In genomic region chr11:62537089-62537488, GRCm38 (mm10) we compare ENCODE assay signal across 12 mouse cellular contexts. TPM values are rescaled to one million over a fixed set of nuclear protein-coding genes. Genes with fewer than 3 reads are reported as not detected.
DNase-seq lines count a peak whose midpoint lies in the region; ATAC-seq and TF ChIP-seq lines count a peak whose summit lies in the region.
"Had no signal": no experiment of that assay in that cellular context is flagged by ENCODE, and none has a peak within 500 bp of the region (broad histone marks: within the 10 kb centered on the region; RNA-seq: fewer than 3 reads in every experiment).

No protein-coding gene starts in this region.

- peaks cover 30% of the 10 kb centered on the region for H3K27me3 ChIP-seq in heart, embryonic 13.5 days (replicated peaks)
- H3K27me3 ChIP-seq in heart, adult 2 months (ENCODE audit: control insufficient read depth, insufficient read depth, low read length): no peaks in the 10 kb centered on the region
- peaks cover 29% of the 10 kb centered on the region for H3K27me3 ChIP-seq in CH12.LX (replicated peaks)
- no peaks in the 10 kb centered on the region for H3K27me3 ChIP-seq in forebrain, embryonic 15.5 days
- peaks cover 5% of the 10 kb centered on the region; the same call in 1 of the 2 replicates for H3K27me3 ChIP-seq in midbrain, embryonic 12.5 days

- no peaks in the 10 kb centered on the region for H3K9me3 ChIP-seq in heart, embryonic 13.5 days
- H3K9me3 ChIP-seq in CH12.LX (replicated peaks; ENCODE audit: low read length): no peaks in the 10 kb centered on the region
- H3K9me3 ChIP-seq in forebrain, embryonic 15.5 days: no peaks in the 10 kb centered on the region
- no peaks in the 10 kb centered on the region for H3K9me3 ChIP-seq in midbrain, embryonic 12.5 days

- 0 out of 2 replicates have a peak, but pooled peaks cover 1% of the 10 kb centered on the region for H3K36me3 ChIP-seq in heart, embryonic 13.5 days
- no peaks in the 10 kb centered on the region for H3K36me3 ChIP-seq in heart, adult 2 months (ENCODE audit: control insufficient read depth, insufficient read depth, low read length)
- peaks cover 11 to 12% of the 10 kb centered on the region in 2 experiments for H3K36me3 ChIP-seq in CH12.LX (replicated peaks in 1 of 2; ENCODE audit: control insufficient read depth in 1 of 2, insufficient read depth in 1 of 2, low read length in 1 of 2)
- H3K36me3 ChIP-seq in forebrain, embryonic 15.5 days: peaks cover 23% of the 10 kb centered on the region; the same call in 1 of the 2 replicates
- H3K36me3 ChIP-seq in midbrain, embryonic 12.5 days: peaks cover 24% of the 10 kb centered on the region

- no peak for ATAC-seq in heart, embryonic 13.5 days (ENCODE audit: extremely low read depth, insufficient number of reproducible peaks, low FRiP score, low TSS enrichment)
- no peak for ATAC-seq in forebrain, embryonic 15.5 days (replicated peaks)
- no peak for ATAC-seq in midbrain, embryonic 12.5 days (ENCODE audit: low FRiP score, low read depth)

- TF ChIP-seq POLR2A in heart, adult 2 months (IDR thresholded peaks at IDR 0.05; ENCODE audit: insufficient read depth, low read depth, low read length): no peak
- no peak for TF ChIP-seq POLR2A in CH12.LX (IDR thresholded peaks at IDR 0.05; ENCODE audit: low read depth, low read length)

- peak overlapping the region; percentile 83 for H3K4me2 ChIP-seq in heart, embryonic 13.5 days
- H3K4me2 ChIP-seq in CH12.LX (ENCODE audit: insufficient read depth, low read depth, poor library complexity, severe bottlenecking): peak overlapping the region; percentile 98
- H3K4me2 ChIP-seq in forebrain, embryonic 15.5 days (replicated peaks): peak overlapping the region; percentile 81
- H3K4me2 ChIP-seq in midbrain, embryonic 12.5 days (replicated peaks): peak overlapping the region; percentile 81

- intact Hi-C loops in heart, adult 2 months (cut with DNase I): loop anchor here (5.0 kb wide), 1 partner anchor 40 kb away; no protein-coding TSS in a partner anchor

- in situ Hi-C loops in CH12.LX (cut with MboI; ENCODE audit: low pct_ligation_motif_present, low pct_unique_long_range_greater_than_20kb, low sequenced_read_pairs): no loop called here

- H3K27ac ChIP-seq in heart, embryonic 13.5 days (replicated peaks): no peak overlapping the region
- no peak overlapping the region for H3K27ac ChIP-seq in heart, adult 2 months
- H3K27ac ChIP-seq in CH12.LX (ENCODE audit: insufficient read depth, low read depth): no peak overlapping the region
- H3K27ac ChIP-seq in forebrain, embryonic 15.5 days (replicated peaks): no peak overlapping the region
- no peak overlapping the region for H3K27ac ChIP-seq in midbrain, embryonic 12.5 days (replicated peaks)
- H3K27ac ChIP-seq: left cerebral cortex, adult 2 months had no signal

- DNase-seq in heart, adult 2 months: no peak
- DNase-seq in CH12.LX (ENCODE audit: extremely low read depth) (no peak), adipocyte (ENCODE audit: low spot score) (no peak)
- no peak for DNase-seq in frontal cortex, postnatal 25 days (ENCODE audit: low spot score in 2 of 2)
- no peak for DNase-seq in right cerebral cortex, adult 18-20 months
- DNase-seq: cerebellum, adult 2 months; lung, postnatal 4 days; thymus, postnatal 4 days had no signal

- TF ChIP-seq CTCF in heart, adult 2 months (IDR thresholded peaks at IDR 0.05): no peak
- no peak for TF ChIP-seq CTCF in CH12.LX (conservative IDR thresholded peaks at IDR 0.05 in 1 of 2, IDR thresholded peaks at IDR 0.05 in 1 of 2; ENCODE audit: low read depth in 2 of 2, low read length in 2 of 2)

- H3K9ac ChIP-seq in heart, embryonic 13.5 days: 0 out of 2 replicates have a peak overlapping the region, but pooled peaks have one; percentile 19
- H3K9ac ChIP-seq in heart, adult 2 months (ENCODE audit: low read depth, low read length): no peak overlapping the region
- peak overlapping the region; percentile 80 for H3K9ac ChIP-seq in CH12.LX (ENCODE audit: insufficient read depth, low read depth)
- peak overlapping the region; percentile 96 for H3K9ac ChIP-seq in forebrain, embryonic 15.5 days (replicated peaks)
- 0 out of 2 replicates have a peak overlapping the region, but pooled peaks have one; percentile 52 for H3K9ac ChIP-seq in midbrain, embryonic 12.5 days (replicated peaks)

- no peaks in the 10 kb centered on the region; the same call in 1 of the 2 replicates for H3K79me2 ChIP-seq in heart, adult 2 months (replicated peaks; ENCODE audit: control insufficient read depth, insufficient read depth, low read length)
- peaks cover 19% of the 10 kb centered on the region for H3K79me2 ChIP-seq in CH12.LX (replicated peaks; ENCODE audit: control insufficient read depth, extremely low read depth, insufficient read depth, poor library complexity, severe bottlenecking)

- TF ChIP-seq EP300 in heart, adult 2 months (IDR thresholded peaks at IDR 0.05; ENCODE audit: insufficient read depth, low read depth, low read length): no peak
- no peak for TF ChIP-seq EP300 in CH12.LX (IDR thresholded peaks at IDR 0.05; ENCODE audit: low read length)

- 89% methylated on average over 8 of the region's 8 CpGs for WGBS in heart, embryonic 13.5 days
- 98% methylated on average over 8 of the region's 8 CpGs for WGBS in heart, adult 2 months
- WGBS in forebrain, embryonic 15.5 days: 76% methylated on average over 8 of the region's 8 CpGs
- WGBS in midbrain, embryonic 12.5 days: 88% methylated on average over 8 of the region's 8 CpGs

- no peak overlapping the region for H3K4me3 ChIP-seq in heart, embryonic 13.5 days
- H3K4me3 ChIP-seq in heart, adult 2 months: no peak overlapping the region
- peak overlapping the region in 1 of 3 experiments; percentile 54 for H3K4me3 ChIP-seq in CH12.LX (replicated peaks in 1 of 3; ENCODE audit: low read depth in 2 of 3, low read length in 2 of 3, poor library complexity in 1 of 3)
- peak overlapping the region; percentile 96 for H3K4me3 ChIP-seq in forebrain, embryonic 15.5 days
- no peak overlapping the region; the same call in 1 of the 2 replicates for H3K4me3 ChIP-seq in midbrain, embryonic 12.5 days

- dilution Hi-C loops in CH12.LX (cut with MboI; ENCODE audit: extremely low pct_ligation_motif_present, extremely low pct_unique_long_range_greater_than_20kb, low sequenced_read_pairs): no loop called here

- H3K4me1 ChIP-seq in heart, embryonic 13.5 days: peaks cover 12% of the 10 kb centered on the region
- H3K4me1 ChIP-seq in heart, adult 2 months (ENCODE audit: control insufficient read depth, insufficient read depth, low read length): peaks cover 3% of the 10 kb centered on the region
- H3K4me1 ChIP-seq in CH12.LX (ENCODE audit: control insufficient read depth in 1 of 2, insufficient read depth in 2 of 2): peaks cover 10 to 28% of the 10 kb centered on the region in 2 experiments
- H3K4me1 ChIP-seq in forebrain, embryonic 15.5 days: peaks cover 19% of the 10 kb centered on the region
- peaks cover 8% of the 10 kb centered on the region for H3K4me1 ChIP-seq in midbrain, embryonic 12.5 days

- TF ChIP-seq RAD21 in CH12.LX (IDR thresholded peaks at IDR 0.05; ENCODE audit: low read depth, low read length): no peak

TF ChIP-seq in CH12.LX, 34 proteins besides CTCF, POLR2A, EP300 and RAD21:
- TF ChIP-seq ZMIZ1 (IDR thresholded peaks at IDR 0.05; ENCODE audit: low read depth, low read length): no peak
- TF ChIP-seq RCOR1 (conservative IDR thresholded peaks at IDR 0.05; ENCODE audit: low read depth, low read length): no peak
- no peak for TF ChIP-seq MAX (IDR thresholded peaks at IDR 0.05; ENCODE audit: low read length)
- TF ChIP-seq UBTF (IDR thresholded peaks at IDR 0.05; ENCODE audit: low read depth, low read length): no peak
- TF ChIP-seq ZKSCAN1 (IDR thresholded peaks at IDR 0.05; ENCODE audit: borderline replicate concordance, low read depth, low read length): no peak
- no peak for TF ChIP-seq USF2 (conservative IDR thresholded peaks at IDR 0.05; ENCODE audit: low read depth, low read length)
- TF ChIP-seq ZNF384 (IDR thresholded peaks at IDR 0.05; ENCODE audit: low read depth, low read length): peak; percentile 58
- TF ChIP-seq CHD1 (IDR thresholded peaks at IDR 0.05; ENCODE audit: low read depth, low read length): peak; percentile 85
- TF ChIP-seq KAT2A (IDR thresholded peaks at IDR 0.05; ENCODE audit: insufficient replicate concordance, low read length): no peak
- no peak for TF ChIP-seq MAZ (IDR thresholded peaks at IDR 0.05; ENCODE audit: low read depth, low read length)
- no peak for TF ChIP-seq MXI1 (IDR thresholded peaks at IDR 0.05; ENCODE audit: low read depth, low read length)

RNA-seq across cellular contexts. Expression of gene Cenpv, which starts 2.0 kb away (rescaled TPM):
- polyA plus RNA-seq in heart, embryonic 13.5 days (2015; fragmentation: Nextera tagmentation; extraction: Ambion mirVana): 16.4 and 16.7 TPM in 2 replicates
- 10 to 100 TPM; 25.0 to 25.8 TPM for total RNA-seq in heart, adult 2 months (2021)
- 30.8 and 54.7 TPM in 2 replicates for polyA plus RNA-seq in heart, adult 2 months (2012; rRNA removed)
- 98.8 and 107 TPM in 2 replicates for total RNA-seq in CH12.LX (2012; rRNA removed)
- 24.1 and 24.4 TPM in 2 replicates for total RNA-seq in CH12.LX (2014; rRNA removed)
- polyA plus RNA-seq in CH12.LX (2012; ENCODE audit: insufficient read length, low read depth): 24.9 and 33.6 TPM in 2 replicates
- polyA plus RNA-seq in forebrain, embryonic 15.5 days (2015; fragmentation: Nextera tagmentation; extraction: Ambion mirVana): 94.2 and 99.8 TPM in 2 replicates
- 73.6 and 86.9 TPM in 2 replicates for polyA plus RNA-seq in midbrain, embryonic 12.5 days (2016; fragmentation: Nextera tagmentation; extraction: Ambion mirVana)

RNA-seq across cellular contexts. Expression of gene Ubb, which starts 13.9 kb away (rescaled TPM):
- polyA plus RNA-seq in heart, embryonic 13.5 days (2015; fragmentation: Nextera tagmentation; extraction: Ambion mirVana): 2,701 and 2,883 TPM in 2 replicates
- 100 to 1,000 TPM; 626 to 699 TPM for total RNA-seq in heart, adult 2 months (2021)
- 1,026 and 1,119 TPM in 2 replicates for polyA plus RNA-seq in heart, adult 2 months (2012; rRNA removed)
- total RNA-seq in CH12.LX (2012; rRNA removed) (2,030 and 2,098 TPM in 2 replicates), CH12.LX (2014; rRNA removed) (929 and 1,092 TPM in 2 replicates)
- 1,487 and 1,562 TPM in 2 replicates for polyA plus RNA-seq in CH12.LX (2012; ENCODE audit: insufficient read length, low read depth)
- polyA plus RNA-seq in forebrain, embryonic 15.5 days (2015; fragmentation: Nextera tagmentation; extraction: Ambion mirVana): 4,659 and 4,677 TPM in 2 replicates
- polyA plus RNA-seq in midbrain, embryonic 12.5 days (2016; fragmentation: Nextera tagmentation; extraction: Ambion mirVana): 3,778 and 3,810 TPM in 2 replicates

RNA-seq across cellular contexts. Expression of gene Trpv2, which starts 37.2 kb away (rescaled TPM):
- 3.4 and 4.7 TPM in 2 replicates for polyA plus RNA-seq in heart, embryonic 13.5 days (2015; fragmentation: Nextera tagmentation; extraction: Ambion mirVana)
- total RNA-seq in heart, adult 2 months (2021): 1 to 10 TPM; 2.6 to 3.5 TPM
- 4.6 and 5.6 TPM in 2 replicates for polyA plus RNA-seq in heart, adult 2 months (2012; rRNA removed)
- total RNA-seq in CH12.LX (2012; rRNA removed): 58.7 and 59.3 TPM in 2 replicates
- total RNA-seq in CH12.LX (2014; rRNA removed): 36.0 and 39.2 TPM in 2 replicates
- 42.3 and 46.2 TPM in 2 replicates for polyA plus RNA-seq in CH12.LX (2012; ENCODE audit: insufficient read length, low read depth)
- 17.1 and 19.8 TPM in 2 replicates for polyA plus RNA-seq in forebrain, embryonic 15.5 days (2015; fragmentation: Nextera tagmentation; extraction: Ambion mirVana)
- 10.9 and 12.7 TPM in 2 replicates for polyA plus RNA-seq in midbrain, embryonic 12.5 days (2016; fragmentation: Nextera tagmentation; extraction: Ambion mirVana)
